Mouse (Mus musculus) lung, embryonic 14.5 days (tissue): Measurements from ENCODE around the gene Ergic1. TPM values are rescaled to one million over a fixed set of nuclear protein-coding genes. Genes with fewer than 3 reads are reported as not detected.

ENCODE experiments used
- ATAC-seq: fragments of 200-750 bp; cut with Nextera tagmentation; 2 replicates; pipeline ENCODE4 v1.8.0; 2017; ENCODE audit warnings: mild to moderate bottlenecking, moderate TSS enrichment, moderate library complexity; ENCODE audit not compliant: insufficient read depth
- DNase-seq: peaks from one replicate; pipeline ENCODE4 v3.0.0-alpha.2; 2015
- H3K27ac ChIP-seq: fragments of 300-500 bp; sonication (generic); 2 replicates; pipeline ENCODE4 v1.5.1; 2014; ENCODE audit warnings: low read depth, mild to moderate bottlenecking, moderate library complexity
- H3K27me3 ChIP-seq: fragments of 300-500 bp; sonication (generic); 2 replicates; pipeline ENCODE4 v1.6.1; 2014; ENCODE audit warnings: low read length, control low read depth; ENCODE audit not compliant: insufficient read depth
- H3K36me3 ChIP-seq: fragments of 300-500 bp; sonication (generic); 2 replicates; pipeline ENCODE4 v1.6.1; 2014; ENCODE audit warnings: control low read depth; ENCODE audit not compliant: insufficient read depth
- H3K4me1 ChIP-seq: fragments of 300-500 bp; sonication (generic); 2 replicates; pipeline ENCODE4 v1.6.1; 2014; ENCODE audit warnings: antibody characterized with exemption, control low read depth; ENCODE audit not compliant: insufficient read depth
- H3K4me2 ChIP-seq: fragments of 300-500 bp; sonication (generic); 2 replicates; pipeline ENCODE4 v1.6.1; 2014; ENCODE audit warnings: mild to moderate bottlenecking
- H3K4me3 ChIP-seq: fragments of 300-500 bp; sonication (generic); 2 replicates; pipeline ENCODE4 v1.5.1; 2014; ENCODE audit warnings: low read depth, low read length
- H3K9ac ChIP-seq: fragments of 300-500 bp; sonication (generic); 2 replicates; pipeline ENCODE4 v1.6.1; 2014
- H3K9me3 ChIP-seq: fragments of 300-500 bp; sonication (generic); 2 replicates; pipeline ENCODE4 v1.6.1; 2016; ENCODE audit warnings: low read depth, low read length, control low read depth
- CTCF ChIP-seq: IDR thresholded peaks from 2 replicates; pipeline ENCODE4 v1.5.1; 2016; ENCODE audit warnings: antibody characterized with exemption, low read depth
- WGBS: fragments of 180-500 bp; shearing (Covaris S2); extraction: QIAGEN DNeasy Blood & Tissue Kit; methylation state at CpG from one replicate; pipeline ENCODE4 v1.1.7; 2014; 5-methylcytosine and 5-hydroxymethylcytosine counted together
- polyA plus RNA-seq: library from polyadenylated mRNA; unstranded; fragments of >200 nt; fragmentation: Nextera tagmentation; extraction: Ambion mirVana; gene quantifications from 2 replicates; pipeline ENCODE4 v1.2.1, GENCODE M21; 2014

Gene Ergic1
- polyA plus RNA-seq, 1 experiment from 2014 or later = 125 TPM

DNA sequence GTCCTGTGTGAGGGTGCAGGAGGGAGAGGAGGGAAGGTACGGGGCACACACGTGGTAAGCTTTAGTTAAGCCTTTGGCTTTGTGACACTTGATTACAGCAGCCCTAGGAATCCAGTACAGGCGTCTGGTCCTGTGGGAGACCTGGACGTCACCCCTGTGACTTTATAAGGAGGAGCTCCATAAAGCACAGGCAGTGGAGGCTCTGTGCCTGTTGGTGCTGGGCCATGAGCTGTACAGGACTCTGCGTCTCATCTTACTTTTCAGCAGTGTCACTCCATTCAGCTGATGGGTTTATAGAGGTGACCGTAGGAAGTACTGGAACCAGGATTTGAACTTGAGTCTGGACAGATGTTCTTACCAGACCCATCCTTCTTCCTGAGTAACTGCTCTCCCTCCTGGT lies 62.7 kb downstream of the Ergic1 start:
- Histone ChIP-seq H3K27me3 (no peaks in the 10 kb centered on the region), H3K4me3 (no peak overlapping the region), H3K9me3 (no peaks in the 10 kb centered on the region), H3K27ac (no peak overlapping the region), H3K36me3 (peaks cover 68% of the 10 kb centered on the region), H3K4me2 (no peak overlapping the region), H3K4me1 (no peaks in the 10 kb centered on the region), H3K9ac (no peak overlapping the region)
- no peak for TF ChIP-seq CTCF
- DNase-seq (no peak), ATAC-seq (no peak)
- 89% methylated on average over 6 of the region's 6 CpGs for WGBS

DNA sequence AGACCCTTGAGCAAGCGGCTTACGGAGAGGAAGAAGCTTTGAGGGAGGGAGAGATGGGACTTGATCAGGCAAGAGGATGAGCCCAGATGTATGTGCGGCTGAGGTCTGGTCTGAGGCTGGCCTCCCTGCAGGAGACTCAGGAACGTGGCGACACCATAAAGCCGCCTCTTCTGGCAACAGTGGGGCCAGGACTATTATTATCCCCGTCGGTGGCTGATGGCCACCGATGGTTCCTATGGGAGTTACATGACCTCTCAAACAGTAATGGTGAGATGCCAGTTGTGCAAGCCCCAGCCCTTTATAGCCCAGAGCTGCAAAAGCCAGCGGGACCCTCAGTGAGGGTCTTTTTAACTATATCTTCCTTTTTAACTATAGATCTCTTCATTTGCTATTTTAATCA lies 63.7 kb downstream of the Ergic1 start:
- no peak overlapping the region for H3K9ac ChIP-seq
- H3K27ac ChIP-seq = no peak overlapping the region
- no peak overlapping the region for H3K4me2 ChIP-seq
- peaks cover 72% of the 10 kb centered on the region for H3K36me3 ChIP-seq
- no peak overlapping the region for H3K4me3 ChIP-seq
- no peaks in the 10 kb centered on the region for H3K9me3 ChIP-seq
- H3K27me3 ChIP-seq = no peaks in the 10 kb centered on the region
- ATAC-seq = no peak
- no peaks in the 10 kb centered on the region for H3K4me1 ChIP-seq
- no peak for TF ChIP-seq CTCF
- DNase-seq = no peak
- 96% methylated on average over 10 of the region's 10 CpGs for WGBS

DNA sequence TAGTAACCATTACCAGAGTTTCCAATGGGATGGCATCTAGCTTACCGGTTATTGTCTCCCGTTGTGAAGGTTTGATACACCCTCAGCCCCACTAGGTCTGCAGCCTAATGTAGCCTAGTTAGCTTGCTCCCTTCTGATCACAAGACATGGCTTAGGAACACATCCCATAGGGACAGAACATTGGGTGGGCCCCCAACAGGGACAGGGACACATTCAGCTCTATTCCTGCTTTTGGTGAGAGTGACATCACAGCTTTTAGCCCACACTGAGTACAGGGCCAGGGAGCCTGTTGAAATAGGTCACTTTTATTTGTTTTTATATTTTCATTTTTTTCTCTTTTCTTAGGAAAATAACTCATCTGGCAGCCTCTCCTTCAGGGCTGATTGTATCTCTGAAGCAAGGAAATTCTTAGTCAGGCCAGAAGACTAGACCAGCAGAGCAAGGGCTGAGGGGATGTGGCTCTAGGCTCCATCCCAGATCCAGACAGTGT lies 64.3 kb downstream of the Ergic1 start:
- WGBS = 92% methylated on average over 2 of the region's 2 CpGs

DNA sequence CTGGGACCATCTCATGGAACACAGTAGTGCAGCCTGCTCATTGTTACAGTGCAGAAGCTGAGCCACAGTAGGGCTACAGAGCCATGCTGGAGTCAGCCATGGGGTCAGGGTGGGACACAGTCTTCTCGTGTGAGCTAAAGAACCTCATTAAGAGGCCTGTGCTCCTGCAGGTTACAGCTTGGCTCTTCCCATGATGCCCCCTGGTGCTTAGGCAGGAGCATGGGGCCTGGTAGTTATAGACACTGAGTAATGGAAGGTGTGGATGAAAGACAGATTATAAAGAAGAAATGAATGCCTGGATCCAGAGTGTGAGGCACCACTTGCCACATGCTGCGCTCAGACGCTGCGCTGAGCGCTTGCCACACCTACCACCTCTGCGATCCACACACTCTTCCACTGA lies 67.2 kb downstream of the Ergic1 start:
- WGBS = 80% methylated on average over 6 of the region's 6 CpGs
- no peaks in the 10 kb centered on the region for H3K4me1 ChIP-seq
- no peak overlapping the region for H3K9ac ChIP-seq
- no peaks in the 10 kb centered on the region for H3K27me3 ChIP-seq
- no peak overlapping the region for H3K4me3 ChIP-seq
- H3K36me3 ChIP-seq = peaks cover 81% of the 10 kb centered on the region
- H3K9me3 ChIP-seq = no peaks in the 10 kb centered on the region
- DNase-seq (no peak), ATAC-seq (no peak)
- TF ChIP-seq CTCF = peak; percentile 25; the same call in 1 of the 2 replicates
- no peak overlapping the region for H3K4me2 ChIP-seq
- no peak overlapping the region for H3K27ac ChIP-seq

More for the DNA sequence above, 64.3 kb downstream of the Ergic1 start:
- H3K36me3 ChIP-seq = peaks cover 71% of the 10 kb centered on the region
- DNase-seq (no peak), ATAC-seq (no peak)
- no peaks in the 10 kb centered on the region for H3K27me3 ChIP-seq
- H3K4me2 ChIP-seq = no peak overlapping the region
- no peak overlapping the region for H3K27ac ChIP-seq
- H3K4me3 ChIP-seq = no peak overlapping the region
- no peak for TF ChIP-seq CTCF
- no peak overlapping the region for H3K9ac ChIP-seq
- H3K4me1 ChIP-seq = no peaks in the 10 kb centered on the region
- H3K9me3 ChIP-seq = no peaks in the 10 kb centered on the region

DNA sequence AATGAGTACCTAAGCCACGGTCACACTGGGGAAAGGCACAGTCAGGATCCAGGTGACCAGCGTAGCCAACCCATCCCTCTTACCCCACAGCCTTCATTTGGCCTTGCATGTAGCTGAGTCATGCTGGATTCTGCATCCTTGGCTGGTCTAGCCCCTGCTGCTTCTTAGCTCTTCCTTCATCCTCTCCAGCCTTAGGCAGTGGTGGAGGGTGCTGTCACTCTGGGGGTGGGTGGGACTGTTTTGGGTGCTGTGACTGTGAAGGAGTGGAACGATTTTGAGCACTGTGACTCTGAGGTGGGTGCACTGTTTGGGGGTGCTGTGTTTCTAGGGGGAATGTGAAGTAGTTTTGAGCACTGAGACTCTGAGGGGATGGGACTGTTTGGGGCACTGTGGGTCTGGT lies 67.6 kb downstream of the Ergic1 start:
- ATAC-seq (no peak), DNase-seq (no peak)
- TF ChIP-seq CTCF = no peak
- H3K27ac ChIP-seq = no peak overlapping the region
- H3K4me2 ChIP-seq = no peak overlapping the region
- H3K36me3 ChIP-seq = peaks cover 81% of the 10 kb centered on the region
- no peak overlapping the region for H3K4me3 ChIP-seq
- 94% methylated on average over 3 of the region's 3 CpGs for WGBS
- no peak overlapping the region for H3K9ac ChIP-seq
- H3K27me3 ChIP-seq = no peaks in the 10 kb centered on the region
- H3K4me1 ChIP-seq = no peaks in the 10 kb centered on the region
- H3K9me3 ChIP-seq = no peaks in the 10 kb centered on the region

DNA sequence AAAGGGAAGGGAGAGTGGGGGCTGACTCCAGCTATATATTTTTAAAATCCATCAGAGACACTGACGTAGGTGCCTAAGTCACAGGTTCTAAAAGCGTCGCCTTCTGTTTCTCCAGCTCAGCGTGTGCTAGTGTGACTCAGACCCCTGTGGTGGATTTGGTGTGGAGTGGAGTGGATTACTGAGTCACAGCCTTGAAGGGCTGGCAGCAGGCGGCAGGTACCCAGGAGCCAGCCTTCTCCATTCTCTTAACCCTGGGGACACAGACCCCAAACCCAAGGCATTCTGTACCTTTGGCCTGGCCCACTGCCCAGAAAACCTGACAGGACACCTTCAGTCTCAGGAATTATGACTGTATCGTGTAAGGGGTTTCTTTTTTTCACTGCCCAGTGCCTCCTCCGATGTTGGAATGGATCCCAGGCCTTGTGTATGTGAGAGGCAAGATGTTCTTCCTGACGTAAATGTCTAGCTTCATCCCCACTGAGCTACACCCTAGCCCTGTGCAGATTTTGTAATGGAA lies 70.6 kb downstream of the Ergic1 start:
- Histone ChIP-seq H3K27ac (no peak overlapping the region), H3K4me1 (no peaks in the 10 kb centered on the region), H3K36me3 (peaks cover 87% of the 10 kb centered on the region), H3K27me3 (no peaks in the 10 kb centered on the region), H3K4me3 (no peak overlapping the region), H3K9me3 (no peaks in the 10 kb centered on the region), H3K9ac (no peak overlapping the region), H3K4me2 (no peak overlapping the region)
- DNase-seq = no peak
- no peak for TF ChIP-seq CTCF
- ATAC-seq = no peak
- 82% methylated on average over 8 of the region's 8 CpGs for WGBS

DNA sequence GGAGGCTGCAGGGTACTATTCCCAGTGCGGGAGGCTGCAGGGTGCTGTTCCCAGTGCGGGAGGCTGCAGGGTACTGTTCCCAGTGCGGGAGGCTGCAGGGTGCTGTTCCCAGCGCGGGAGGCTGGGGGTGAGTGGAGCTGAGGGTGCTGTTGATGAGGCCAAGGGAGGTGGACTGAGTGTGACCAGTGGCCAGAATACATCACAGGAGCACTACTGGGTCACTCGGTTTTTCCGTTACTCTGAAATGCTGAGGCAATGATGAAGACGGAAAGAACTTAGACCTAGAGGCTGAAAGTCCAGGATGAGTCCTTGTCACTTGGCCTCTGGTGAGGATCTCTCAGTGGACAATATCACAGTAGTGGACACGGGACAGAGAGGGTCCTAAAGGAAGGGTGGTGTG lies 71.9 kb downstream of the Ergic1 start:
- Histone ChIP-seq H3K4me2 (no peak overlapping the region), H3K4me3 (no peak overlapping the region), H3K9ac (no peak overlapping the region), H3K27me3 (no peaks in the 10 kb centered on the region), H3K4me1 (no peaks in the 10 kb centered on the region), H3K36me3 (peaks cover 82% of the 10 kb centered on the region), H3K27ac (no peak overlapping the region), H3K9me3 (no peaks in the 10 kb centered on the region)
- DNase-seq = no peak
- WGBS = 89% methylated on average over 9 of the region's 9 CpGs
- no peak for TF ChIP-seq CTCF
- ATAC-seq = no peak

DNA sequence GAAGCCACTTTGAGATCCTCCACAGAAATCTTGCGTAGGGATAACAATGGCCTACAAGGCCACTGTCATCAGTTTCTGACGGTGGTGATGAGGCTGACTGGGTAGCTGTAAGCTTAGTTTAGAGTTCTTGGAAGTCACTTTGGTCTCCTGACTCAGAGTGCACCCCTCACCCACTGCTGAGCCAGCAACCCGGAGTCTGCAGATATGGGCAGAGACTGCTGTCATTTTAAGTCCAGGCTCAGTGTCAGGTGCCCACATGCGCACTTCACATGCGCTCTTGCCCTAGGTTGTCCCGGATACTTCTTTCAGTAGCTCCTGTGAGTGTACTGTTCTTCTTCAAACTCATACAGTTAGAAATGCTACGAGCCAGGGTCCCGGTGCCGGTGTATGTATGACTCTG lies 72.6 kb downstream of the Ergic1 start:
- Histone ChIP-seq H3K9ac (no peak overlapping the region), H3K4me1 (no peaks in the 10 kb centered on the region), H3K27me3 (no peaks in the 10 kb centered on the region), H3K36me3 (peaks cover 78% of the 10 kb centered on the region), H3K4me3 (no peak overlapping the region), H3K27ac (no peak overlapping the region), H3K9me3 (no peaks in the 10 kb centered on the region), H3K4me2 (no peak overlapping the region)
- DNase-seq (no peak), ATAC-seq (no peak)
- 93% methylated on average over 9 of the region's 9 CpGs for WGBS
- TF ChIP-seq CTCF = no peak
